Mouse (Mus musculus): ENCODE measurements around the gene Olfr313.

The Olfr313 gene

GRCm38 (mm10) chr11:58847636-58848035 lies 32.8 kb downstream of the Olfr313 start:
- no peak for DNase-seq (ENCODE audit: low spot score in 2 of 2)

GRCm38 (mm10) chr11:58849731-58850130 lies 34.9 kb downstream of the Olfr313 start:
- DNase-seq (ENCODE audit: low spot score in 2 of 2) = no peak

- DNase-seq (ENCODE audit: low spot score in 2 of 2) = no peak
Observed at GRCm38 (mm10) chr11:58860744-58861143, 45.9 kb downstream of the Olfr313 start.

- DNase-seq (ENCODE audit: low spot score in 2 of 2) = peak; percentile 87 to 88
Observed at GRCm38 (mm10) chr11:58867039-58867953, 52.5 kb downstream of the Olfr313 start, which contains the start of gene 2810021J22Rik. 2810021J22Rik (plus strand) TSS chr11:58867216.

- DNase-seq (ENCODE audit: low spot score in 2 of 2) = no peak
Observed at GRCm38 (mm10) chr11:58867954-58868330, 53.1 kb downstream of the Olfr313 start.

Data from right cerebral cortex, postnatal 10 days (tissue).